Mouse (Mus musculus) CD4-positive, CD25-positive, alpha-beta regulatory T cell, adult 2 months (primary cell): ENCODE results near the gene Colgalt2.
A peak's percentile ranks its signal among the peaks of the same experiment; 100 is the strongest.

Experiments used
- DNase-seq: peaks from one replicate; pipeline ENCODE4 v3.0.0-alpha.2; 2012; ENCODE audit warnings: low read depth, low spot score

The Colgalt2 gene

GRCm38 (mm10) chr1:152476126-152476525 lies 76.5 kb downstream of the Colgalt2 start:
- no peak for DNase-seq

- no peak for DNase-seq
Measured at GRCm38 (mm10) chr1:152490842-152491241, 91.2 kb downstream of the Colgalt2 start.

- DNase-seq = no peak
Measured at GRCm38 (mm10) chr1:152492258-152492657, 92.6 kb downstream of the Colgalt2 start.

GRCm38 (mm10) chr1:152496831-152497230 lies 97.2 kb downstream of the Colgalt2 start:
- no peak for DNase-seq

DNA sequence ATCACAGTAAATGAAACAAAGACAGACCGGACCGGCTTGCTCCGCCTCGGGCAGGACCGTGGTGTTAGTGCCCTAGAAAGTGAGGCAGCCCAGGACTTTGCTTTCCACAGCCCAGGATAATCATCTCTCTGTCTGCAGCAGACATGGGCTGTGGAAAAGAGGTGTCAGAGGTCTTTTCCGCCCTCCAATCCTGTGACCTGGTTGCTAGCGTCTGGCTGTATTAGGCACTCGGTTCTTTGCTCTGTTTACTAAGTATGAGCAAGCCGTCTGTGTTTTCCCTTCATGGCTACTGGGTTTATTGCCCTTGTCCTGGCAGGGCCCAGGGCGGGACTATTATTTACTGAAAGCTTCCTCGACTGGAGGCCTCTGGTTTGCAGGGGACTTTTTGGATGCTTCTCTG lies 98.0 kb downstream of the Colgalt2 start:
- DNase-seq = no peak

- DNase-seq = peak; percentile 9
Measured at GRCm38 (mm10) chr1:152499802-152500201, 100.2 kb downstream of the Colgalt2 start.

GRCm38 (mm10) chr1:152506175-152506574 lies 106.5 kb downstream of the Colgalt2 start:
- DNase-seq = no peak

DNA sequence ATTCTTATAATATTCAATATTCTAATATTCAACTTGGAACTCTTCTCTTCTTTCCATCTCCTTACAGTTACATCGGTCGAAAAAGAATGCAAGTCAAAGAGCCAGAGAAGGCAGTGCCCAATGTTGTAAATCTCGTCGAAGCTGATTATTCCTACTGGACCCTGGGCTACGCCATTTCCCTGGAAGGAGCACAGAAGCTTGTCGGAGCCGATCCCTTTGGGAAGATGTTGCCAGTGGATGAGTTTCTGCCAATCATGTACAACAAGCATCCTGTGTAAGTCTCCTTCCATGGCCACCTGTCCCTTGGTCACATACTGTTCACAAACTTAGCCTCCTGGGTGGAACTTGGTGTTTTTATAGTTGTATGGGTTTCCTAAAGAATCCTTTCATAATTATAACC lies 107.1 kb downstream of the Colgalt2 start:
- no peak for DNase-seq

GRCm38 (mm10) chr1:152508481-152509220 lies 109.0 kb downstream of the Colgalt2 start:
- DNase-seq = no peak

GRCm38 (mm10) chr1:152511237-152511636 lies 111.6 kb downstream of the Colgalt2 start:
- DNase-seq = peak; percentile 60

DNA sequence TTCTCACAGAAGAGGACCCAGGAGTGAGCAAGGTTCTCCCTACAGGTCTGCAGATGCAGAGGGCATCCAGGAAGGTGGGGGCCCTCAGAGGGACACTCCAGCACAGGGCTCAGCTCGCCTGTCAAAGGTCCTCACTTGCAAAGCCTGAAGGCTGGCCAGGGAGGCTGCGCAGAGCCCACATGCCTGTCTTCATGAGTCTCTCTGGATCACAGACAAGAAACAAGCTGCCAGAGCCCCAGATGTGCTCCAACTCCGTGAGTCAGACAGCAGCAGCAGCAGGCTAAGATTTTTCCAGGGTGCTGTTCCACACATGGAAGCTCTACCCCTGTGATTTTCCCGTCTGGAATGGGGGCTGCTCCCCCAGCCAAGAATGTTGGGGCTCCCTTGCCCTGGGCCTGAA lies 114.6 kb downstream of the Colgalt2 start:
- no peak for DNase-seq

DNA sequence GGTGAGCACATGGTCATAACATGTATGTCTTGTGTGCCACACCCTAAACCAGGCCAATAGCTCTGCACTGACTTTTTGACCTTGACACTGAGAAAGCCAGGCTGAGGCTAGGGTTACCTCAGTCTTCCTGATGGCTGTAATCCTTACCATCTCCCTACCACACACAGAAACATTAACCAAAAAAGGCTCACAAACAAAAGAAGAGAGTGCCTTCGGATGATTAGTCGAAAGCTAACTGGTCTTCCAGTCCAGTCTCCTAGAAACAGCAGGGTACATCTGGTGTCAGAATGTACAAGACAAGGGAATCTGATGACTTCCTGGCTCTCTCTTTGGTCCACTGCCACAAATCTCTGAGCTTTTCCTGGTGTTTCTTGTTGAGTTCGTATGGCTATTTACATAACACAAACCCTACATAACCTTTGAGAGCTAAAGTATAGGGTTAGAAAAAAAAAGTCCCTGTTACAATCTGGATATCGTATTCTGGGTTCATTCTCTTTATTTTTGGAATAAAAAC lies 117.5 kb downstream of the Colgalt2 start:
- no peak for DNase-seq

DNA sequence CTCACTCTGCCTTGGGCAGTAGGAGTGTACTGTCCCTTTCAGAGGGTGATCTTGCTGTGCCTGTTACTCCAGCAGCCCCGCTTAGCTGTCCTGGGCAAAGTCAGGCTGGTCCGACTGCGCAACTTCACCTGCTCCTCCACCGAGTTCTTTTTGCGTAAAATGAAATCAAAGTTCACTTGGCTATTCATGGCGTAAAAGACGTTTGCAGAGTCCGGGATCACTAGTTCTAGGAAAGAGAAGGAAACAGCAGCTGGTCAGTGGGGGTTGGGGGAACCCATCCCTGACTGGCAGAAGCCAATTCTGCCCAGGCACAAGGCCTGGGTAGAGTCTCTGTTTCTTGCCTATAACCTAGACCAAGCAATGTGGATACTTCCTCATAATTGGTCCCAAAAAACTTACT lies 119.3 kb downstream of the Colgalt2 start:
- no peak for DNase-seq

- peak; percentile 57 for DNase-seq
Measured at GRCm38 (mm10) chr1:152520798-152521575, 121.4 kb downstream of the Colgalt2 start.

DNA sequence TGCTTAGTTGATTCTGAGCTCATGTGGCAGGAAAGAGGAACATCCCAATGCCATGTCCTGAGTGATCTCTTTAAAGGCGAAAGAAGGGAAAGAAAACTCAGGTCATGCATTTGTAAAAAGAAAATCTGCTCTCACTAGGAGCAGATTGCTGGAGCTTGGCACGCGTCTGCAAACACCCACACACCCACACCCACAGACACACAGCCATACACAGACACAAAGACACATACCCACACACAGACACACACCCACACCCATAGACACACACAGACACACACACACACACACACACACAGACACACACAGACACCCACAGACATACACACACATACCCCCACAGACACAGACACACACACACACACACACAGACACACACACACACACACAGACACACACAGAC lies 122.6 kb downstream of the Colgalt2 start:
- DNase-seq = no peak

GRCm38 (mm10) chr1:152523292-152523691 lies 123.7 kb downstream of the Colgalt2 start:
- DNase-seq = no peak

DNA sequence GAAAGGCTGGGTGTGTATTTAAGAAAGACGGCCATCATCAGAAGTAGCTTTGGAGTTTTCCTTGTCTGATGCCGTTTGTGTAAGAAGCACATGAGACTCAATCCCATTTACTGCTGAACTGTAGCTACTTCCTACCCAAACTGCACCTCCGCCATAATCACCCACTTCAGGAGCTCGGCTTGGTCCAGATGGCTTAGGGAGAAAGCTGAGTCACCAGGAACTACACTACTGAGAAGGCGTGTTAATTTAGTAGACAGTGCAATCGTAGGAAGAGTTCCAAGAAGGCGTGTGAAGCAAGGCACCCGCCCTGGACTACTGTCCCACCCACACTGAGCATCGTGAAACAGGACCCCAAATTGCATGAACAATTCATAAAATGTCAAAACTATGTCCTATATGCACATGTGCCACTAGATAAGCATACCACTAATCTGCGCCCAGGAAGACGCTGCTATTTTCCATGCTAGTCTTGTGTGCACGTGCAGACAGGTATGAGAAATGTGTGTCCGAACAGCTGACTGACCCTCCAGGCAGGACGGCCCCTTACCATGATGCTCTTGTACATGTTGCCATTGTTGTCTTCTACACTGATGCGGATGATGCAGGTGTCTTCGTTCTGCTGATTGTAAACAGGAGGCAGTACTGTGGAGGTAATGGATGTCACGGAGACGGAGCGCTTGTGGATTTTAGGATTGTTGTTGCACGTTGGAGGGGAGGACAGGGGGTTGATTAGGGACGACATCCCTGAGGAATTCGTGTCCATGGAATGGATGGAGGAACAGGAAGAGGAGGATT lies 124.7 kb downstream of the Colgalt2 start:
- no peak for DNase-seq

GRCm38 (mm10) chr1:152524987-152525648 lies 125.5 kb downstream of the Colgalt2 start:
- peak; percentile 75 for DNase-seq

DNA sequence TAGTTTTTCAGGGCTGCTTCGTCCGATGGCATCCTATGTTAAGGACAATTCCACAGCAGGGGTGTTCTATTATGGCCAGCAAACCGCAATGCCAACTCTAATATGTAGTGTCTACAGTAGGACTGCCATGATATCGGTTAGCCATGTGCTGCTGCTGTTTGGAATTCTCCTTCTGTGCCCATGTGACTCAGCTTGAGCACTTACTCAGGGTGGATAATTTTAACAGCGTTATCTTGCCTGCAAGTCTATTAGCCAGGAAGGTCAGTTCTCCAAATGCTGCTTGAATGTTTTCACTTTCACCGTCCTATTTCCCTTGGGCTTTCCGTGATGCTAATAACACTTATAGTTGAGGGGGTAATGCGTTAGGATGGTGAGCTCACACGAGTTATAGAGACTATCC lies 126.5 kb downstream of the Colgalt2 start:
- DNase-seq = no peak

GRCm38 (mm10) chr1:152528214-152528613 lies 128.6 kb downstream of the Colgalt2 start:
- no peak for DNase-seq

GRCm38 (mm10) chr1:152528778-152529177 lies 129.1 kb downstream of the Colgalt2 start:
- no peak for DNase-seq
